Mouse (Mus musculus): ENCODE measurements at regions not wholly inside any gene's neighbourhood (a gene's known extent, or its start where the extent isn't known, plus 50 kb on each side); places are given as distances from the start of the nearest gene placed in this dataset.

DNA sequence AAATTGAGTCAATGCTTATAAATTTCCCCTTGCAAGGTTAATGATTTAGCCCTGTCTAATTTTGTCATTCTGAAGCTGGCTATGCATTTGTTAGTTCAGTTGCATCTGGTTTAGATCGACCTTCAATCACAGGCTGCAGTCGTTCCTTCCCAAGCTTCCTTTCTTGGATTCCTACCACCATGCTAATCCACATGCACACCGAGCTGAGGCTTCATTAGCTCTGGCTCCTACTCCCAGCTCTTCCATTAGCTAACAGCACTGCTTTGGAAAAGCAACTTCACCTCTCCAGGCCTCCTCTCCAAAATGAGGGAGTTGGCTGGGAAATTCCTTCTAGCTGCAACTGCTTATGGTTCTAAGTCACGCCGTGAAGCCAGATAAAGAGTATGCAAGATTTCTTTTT, 511.6 kb downstream of the Nfib start:
- TF ChIP-seq MYOD1 (IDR thresholded peaks at IDR 0.05; ENCODE audit: control insufficient read depth, insufficient read length, low read depth): no peak
- no peak for TF ChIP-seq MAX (IDR thresholded peaks at IDR 0.05)
- no peak for TF ChIP-seq USF1 (IDR thresholded peaks at IDR 0.05; ENCODE audit: low read depth)
- no peak for TF ChIP-seq CTCF (IDR thresholded peaks at IDR 0.05; ENCODE audit: control insufficient read depth, insufficient read depth, insufficient read length)
- no peak for TF ChIP-seq CEBPB (IDR thresholded peaks at IDR 0.05; ENCODE audit: low read depth)
- TF ChIP-seq MYOG (IDR thresholded peaks at IDR 0.05; ENCODE audit: control insufficient read depth, extremely low read depth, insufficient read length): no peak
- TF ChIP-seq FOSL1 (IDR thresholded peaks at IDR 0.05; ENCODE audit: insufficient read depth, low read length, poor library complexity, severe bottlenecking): no peak
